Mouse (Mus musculus): ENCODE data around the gene Mrpl39. TPM values are rescaled to one million over a fixed set of nuclear protein-coding genes. Genes with fewer than 3 reads are reported as not detected.

The Mrpl39 gene
- polyA plus RNA-seq, 1 experiment from 2014 or later, result 47.4 TPM

- no peak overlapping the region for H3K4me3 ChIP-seq (ENCODE audit: low read depth, low read length)
These were observed 32.4 kb upstream of the Mrpl39 start for GRCm38 (mm10) chr16:84767956-84768355.

GRCm38 (mm10) chr16:84745721-84746306, 10.3 kb upstream of the Mrpl39 start:
- Histone ChIP-seq H3K4me1 (ENCODE audit: control insufficient read depth, insufficient read depth, low read length) (no peaks in the 10 kb centered on the region), H3K4me2 (replicated peaks; ENCODE audit: low read depth, low read length) (no peak overlapping the region), H3K9me3 (ENCODE audit: control insufficient read depth, low read depth, low read length) (no peaks in the 10 kb centered on the region), H3K4me3 (ENCODE audit: low read depth, low read length) (no peak overlapping the region), H3K27ac (ENCODE audit: low read length) (no peak overlapping the region), H3K9ac (replicated peaks; ENCODE audit: low read depth, low read length) (no peak overlapping the region), H3K27me3 (ENCODE audit: control insufficient read depth, insufficient read depth, low read length) (no peaks in the 10 kb centered on the region), H3K36me3 (ENCODE audit: control insufficient read depth, insufficient read depth, low read length) (no peaks in the 10 kb centered on the region)
- ATAC-seq (ENCODE audit: insufficient number of reproducible peaks, insufficient read depth, low FRiP score, low read depth), result no peak
- 74% methylated on average over 6 of the region's 6 CpGs for WGBS

More at GRCm38 (mm10) chr16:84767956-84768355, 32.4 kb upstream of the Mrpl39 start:
- Histone ChIP-seq H3K9me3 (ENCODE audit: control insufficient read depth, low read depth, low read length) (no peaks in the 10 kb centered on the region), H3K4me1 (ENCODE audit: control insufficient read depth, insufficient read depth, low read length) (no peaks in the 10 kb centered on the region), H3K4me2 (replicated peaks; ENCODE audit: low read depth, low read length) (no peak overlapping the region), H3K9ac (replicated peaks; ENCODE audit: low read depth, low read length) (no peak overlapping the region), H3K27me3 (ENCODE audit: control insufficient read depth, insufficient read depth, low read length) (no peaks in the 10 kb centered on the region), H3K36me3 (ENCODE audit: control insufficient read depth, insufficient read depth, low read length) (no peaks in the 10 kb centered on the region), H3K27ac (ENCODE audit: low read length) (no peak overlapping the region)
- no peak for ATAC-seq (ENCODE audit: insufficient number of reproducible peaks, insufficient read depth, low FRiP score, low read depth)
- 85% methylated on average over 8 of the region's 8 CpGs for WGBS

- Histone ChIP-seq H3K9me3 (ENCODE audit: control insufficient read depth, low read depth, low read length) (no peaks in the 10 kb centered on the region), H3K27me3 (ENCODE audit: control insufficient read depth, insufficient read depth, low read length) (no peaks in the 10 kb centered on the region), H3K4me3 (ENCODE audit: low read depth, low read length) (no peak overlapping the region), H3K9ac (replicated peaks; ENCODE audit: low read depth, low read length) (no peak overlapping the region), H3K27ac (ENCODE audit: low read length) (no peak overlapping the region), H3K4me2 (replicated peaks; ENCODE audit: low read depth, low read length) (no peak overlapping the region), H3K36me3 (ENCODE audit: control insufficient read depth, insufficient read depth, low read length) (no peaks in the 10 kb centered on the region), H3K4me1 (ENCODE audit: control insufficient read depth, insufficient read depth, low read length) (no peaks in the 10 kb centered on the region)
- ATAC-seq (ENCODE audit: insufficient number of reproducible peaks, insufficient read depth, low FRiP score, low read depth), result no peak
- WGBS, result 67% methylated on average over 10 of the region's 10 CpGs
These were observed 9.4 kb upstream of the Mrpl39 start for GRCm38 (mm10) chr16:84744703-84745490.

- no peak overlapping the region for H3K9ac ChIP-seq (replicated peaks; ENCODE audit: low read depth, low read length)
- H3K4me3 ChIP-seq (ENCODE audit: low read depth, low read length), result no peak overlapping the region
- 0 out of 2 replicates have a peak, but pooled peaks cover 4% of the 10 kb centered on the region for H3K4me1 ChIP-seq (ENCODE audit: control insufficient read depth, insufficient read depth, low read length)
- WGBS, result 75% methylated on average over 3 of the region's 3 CpGs
- ATAC-seq (ENCODE audit: insufficient number of reproducible peaks, insufficient read depth, low FRiP score, low read depth), result no peak
- no peak overlapping the region for H3K27ac ChIP-seq (ENCODE audit: low read length)
- H3K9me3 ChIP-seq (ENCODE audit: control insufficient read depth, low read depth, low read length), result no peaks in the 10 kb centered on the region
- no peaks in the 10 kb centered on the region for H3K36me3 ChIP-seq (ENCODE audit: control insufficient read depth, insufficient read depth, low read length)
- no peak overlapping the region for H3K4me2 ChIP-seq (replicated peaks; ENCODE audit: low read depth, low read length)
- no peaks in the 10 kb centered on the region for H3K27me3 ChIP-seq (ENCODE audit: control insufficient read depth, insufficient read depth, low read length)
These were observed 1.8 kb upstream of the Mrpl39 start for GRCm38 (mm10) chr16:84737358-84737757.

- peak; percentile 59 for ATAC-seq (ENCODE audit: insufficient number of reproducible peaks, insufficient read depth, low FRiP score, low read depth)
- Histone ChIP-seq H3K4me1 (ENCODE audit: control insufficient read depth, insufficient read depth, low read length) (0 out of 2 replicates have a peak, but pooled peaks cover 4% of the 10 kb centered on the region), H3K4me3 (ENCODE audit: low read depth, low read length) (peak overlapping the region; percentile 48), H3K4me2 (replicated peaks; ENCODE audit: low read depth, low read length) (peak overlapping the region; percentile 53), H3K9me3 (ENCODE audit: control insufficient read depth, low read depth, low read length) (no peaks in the 10 kb centered on the region), H3K36me3 (ENCODE audit: control insufficient read depth, insufficient read depth, low read length) (peaks cover 13% of the 10 kb centered on the region; the same call in 1 of the 2 replicates), H3K9ac (replicated peaks; ENCODE audit: low read depth, low read length) (peak overlapping the region; percentile 44), H3K27ac (ENCODE audit: low read length) (no peak overlapping the region), H3K27me3 (ENCODE audit: control insufficient read depth, insufficient read depth, low read length) (no peaks in the 10 kb centered on the region)
- WGBS, result 2% methylated on average over 15 of the region's 15 CpGs
These were observed 756 bp downstream of the Mrpl39 start for GRCm38 (mm10) chr16:84734806-84735165.

GRCm38 (mm10) chr16:84720670-84721069, 14.9 kb downstream of the Mrpl39 start:
- no peak overlapping the region for H3K27ac ChIP-seq (ENCODE audit: low read length)

GRCm38 (mm10) chr16:84718250-84718649, 17.3 kb downstream of the Mrpl39 start:
- Histone ChIP-seq H3K4me1 (ENCODE audit: control insufficient read depth, insufficient read depth, low read length) (no peaks in the 10 kb centered on the region), H3K9me3 (ENCODE audit: control insufficient read depth, low read depth, low read length) (no peaks in the 10 kb centered on the region), H3K9ac (replicated peaks; ENCODE audit: low read depth, low read length) (no peak overlapping the region), H3K27ac (ENCODE audit: low read length) (no peak overlapping the region), H3K36me3 (ENCODE audit: control insufficient read depth, insufficient read depth, low read length) (peaks cover 34% of the 10 kb centered on the region), H3K4me2 (replicated peaks; ENCODE audit: low read depth, low read length) (no peak overlapping the region), H3K4me3 (ENCODE audit: low read depth, low read length) (no peak overlapping the region), H3K27me3 (ENCODE audit: control insufficient read depth, insufficient read depth, low read length) (no peaks in the 10 kb centered on the region)
- WGBS, result 92% methylated on average over 4 of the region's 4 CpGs
- no peak for ATAC-seq (ENCODE audit: insufficient number of reproducible peaks, insufficient read depth, low FRiP score, low read depth)

More at GRCm38 (mm10) chr16:84720670-84721069, 14.9 kb downstream of the Mrpl39 start:
- Histone ChIP-seq H3K4me1 (ENCODE audit: control insufficient read depth, insufficient read depth, low read length) (no peaks in the 10 kb centered on the region), H3K9ac (replicated peaks; ENCODE audit: low read depth, low read length) (no peak overlapping the region), H3K36me3 (ENCODE audit: control insufficient read depth, insufficient read depth, low read length) (peaks cover 49% of the 10 kb centered on the region), H3K4me2 (replicated peaks; ENCODE audit: low read depth, low read length) (no peak overlapping the region), H3K4me3 (ENCODE audit: low read depth, low read length) (no peak overlapping the region), H3K27me3 (ENCODE audit: control insufficient read depth, insufficient read depth, low read length) (no peaks in the 10 kb centered on the region), H3K9me3 (ENCODE audit: control insufficient read depth, low read depth, low read length) (no peaks in the 10 kb centered on the region)
- no peak for ATAC-seq (ENCODE audit: insufficient number of reproducible peaks, insufficient read depth, low FRiP score, low read depth)
- WGBS, result 95% methylated on average over 2 of the region's 2 CpGs

GRCm38 (mm10) chr16:84717618-84718248, 17.8 kb downstream of the Mrpl39 start:
- Histone ChIP-seq H3K36me3 (ENCODE audit: control insufficient read depth, insufficient read depth, low read length) (peaks cover 29% of the 10 kb centered on the region), H3K4me3 (ENCODE audit: low read depth, low read length) (no peak overlapping the region), H3K27ac (ENCODE audit: low read length) (no peak overlapping the region), H3K9ac (replicated peaks; ENCODE audit: low read depth, low read length) (no peak overlapping the region), H3K4me1 (ENCODE audit: control insufficient read depth, insufficient read depth, low read length) (no peaks in the 10 kb centered on the region), H3K4me2 (replicated peaks; ENCODE audit: low read depth, low read length) (no peak overlapping the region), H3K9me3 (ENCODE audit: control insufficient read depth, low read depth, low read length) (no peaks in the 10 kb centered on the region), H3K27me3 (ENCODE audit: control insufficient read depth, insufficient read depth, low read length) (no peaks in the 10 kb centered on the region)
- no peak for ATAC-seq (ENCODE audit: insufficient number of reproducible peaks, insufficient read depth, low FRiP score, low read depth)
- 97% methylated on average over 10 of the region's 10 CpGs for WGBS

All from stomach, embryonic 14.5 days (tissue).